Mouse (Mus musculus): ENCODE results near the gene Hdhd3. TPM values are rescaled to one million over a fixed set of nuclear protein-coding genes. Genes with fewer than 3 reads are reported as not detected.

Gene Hdhd3
- polyA plus RNA-seq, 1 experiment, result 7.0 TPM

DNA sequence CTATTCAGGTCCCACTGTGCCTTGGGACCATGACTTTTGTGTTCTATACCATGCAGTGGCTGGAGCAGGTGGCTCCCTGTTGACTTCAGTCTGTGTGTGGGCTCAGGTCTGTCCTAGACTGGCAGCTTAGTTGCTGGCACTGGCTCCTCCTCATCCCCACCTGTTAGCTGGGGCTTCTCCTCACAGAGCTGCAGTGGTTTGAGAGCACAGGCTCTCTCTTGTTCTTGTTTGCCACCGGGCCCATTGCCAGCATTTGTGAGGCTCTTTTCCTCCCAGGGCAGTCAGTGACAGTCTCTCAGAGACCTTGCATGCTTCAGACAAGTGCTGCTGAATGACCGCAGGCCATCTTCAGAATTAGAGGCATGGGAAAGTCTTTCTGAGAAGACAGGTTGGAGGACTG lies 10.6 kb downstream of the Hdhd3 start:
- 85% methylated on average over 2 of the region's 2 CpGs for WGBS

DNA sequence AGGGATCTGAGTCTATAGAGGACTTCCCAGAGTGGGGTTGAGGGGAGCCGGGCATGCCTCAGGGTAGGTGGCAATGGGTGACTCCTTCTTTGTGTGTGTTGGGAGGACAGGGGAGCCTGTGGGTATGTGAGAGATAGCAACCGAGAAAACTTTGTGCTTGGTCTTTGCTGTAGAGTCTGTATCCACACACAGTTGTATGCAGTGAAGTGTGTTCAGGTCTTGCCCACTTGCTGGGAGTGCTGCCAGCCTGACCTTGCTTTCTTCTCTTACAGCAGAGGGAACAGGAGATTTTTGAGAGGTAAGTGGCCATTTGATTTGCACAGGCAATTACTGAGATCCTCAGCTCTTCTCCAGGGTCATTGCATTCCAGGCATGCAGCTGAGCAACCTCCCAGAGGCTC lies 15.4 kb downstream of the Hdhd3 start:
- 94% methylated on average over 2 of the region's 2 CpGs for WGBS
- TF ChIP-seq CTCF (IDR thresholded peaks at IDR 0.05; ENCODE audit: borderline replicate concordance, control insufficient read depth, extremely low read depth, insufficient read depth, low read length, poor library complexity) (no peak), POLR2A (IDR thresholded peaks at IDR 0.05; ENCODE audit: control insufficient read depth, extremely low read depth, insufficient read depth, low read length, poor library complexity) (no peak)
- no peaks in the 10 kb centered on the region for H3K27me3 ChIP-seq (ENCODE audit: control insufficient read depth, insufficient read depth, low read length)
- no peaks in the 10 kb centered on the region for H3K36me3 ChIP-seq (ENCODE audit: control insufficient read depth, insufficient read depth, low read length)
- no peak for DNase-seq
- H3K27ac ChIP-seq (ENCODE audit: control insufficient read depth, insufficient read depth, low read length), result no peak overlapping the region
- H3K4me1 ChIP-seq (replicated peaks; ENCODE audit: control insufficient read depth, insufficient read depth, low read length), result peaks cover 11% of the 10 kb centered on the region
- no peak overlapping the region for H3K4me3 ChIP-seq (ENCODE audit: control insufficient read depth, insufficient read depth, low read length)

More for the DNA sequence above, 10.6 kb downstream of the Hdhd3 start:
- DNase-seq, result no peak
- H3K27ac ChIP-seq (ENCODE audit: control insufficient read depth, insufficient read depth, low read length), result no peak overlapping the region
- no peaks in the 10 kb centered on the region for H3K4me1 ChIP-seq (replicated peaks; ENCODE audit: control insufficient read depth, insufficient read depth, low read length)
- H3K36me3 ChIP-seq (ENCODE audit: control insufficient read depth, insufficient read depth, low read length), result no peaks in the 10 kb centered on the region
- H3K27me3 ChIP-seq (ENCODE audit: control insufficient read depth, insufficient read depth, low read length), result no peaks in the 10 kb centered on the region
- no peak overlapping the region for H3K4me3 ChIP-seq (ENCODE audit: control insufficient read depth, insufficient read depth, low read length)
- no peak for TF ChIP-seq POLR2A (IDR thresholded peaks at IDR 0.05; ENCODE audit: control insufficient read depth, extremely low read depth, insufficient read depth, low read length, poor library complexity)
- no peak for TF ChIP-seq CTCF (IDR thresholded peaks at IDR 0.05; ENCODE audit: borderline replicate concordance, control insufficient read depth, extremely low read depth, insufficient read depth, low read length, poor library complexity)

DNA sequence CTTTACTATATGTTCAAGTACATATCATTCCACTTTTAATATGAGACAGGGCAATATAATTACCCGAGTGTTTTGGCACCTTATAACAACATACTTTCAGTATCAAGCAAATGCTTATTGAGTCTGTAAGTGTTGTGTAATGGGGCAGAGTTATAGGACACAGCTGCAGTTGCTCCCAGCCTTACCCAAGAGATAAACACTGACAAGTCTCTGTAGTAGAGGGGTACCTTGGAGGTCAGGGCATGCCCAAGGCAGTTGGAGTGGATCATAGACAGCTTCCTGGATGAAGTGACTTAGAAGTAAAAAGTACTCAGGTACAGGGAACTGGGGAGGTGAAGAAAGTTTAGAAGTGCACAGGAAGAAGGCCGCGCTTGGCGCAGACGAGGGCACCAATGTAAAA lies 16.1 kb downstream of the Hdhd3 start:
- Histone ChIP-seq H3K36me3 (ENCODE audit: control insufficient read depth, insufficient read depth, low read length) (no peaks in the 10 kb centered on the region), H3K4me3 (ENCODE audit: control insufficient read depth, insufficient read depth, low read length) (no peak overlapping the region), H3K27ac (ENCODE audit: control insufficient read depth, insufficient read depth, low read length) (no peak overlapping the region), H3K27me3 (ENCODE audit: control insufficient read depth, insufficient read depth, low read length) (no peaks in the 10 kb centered on the region), H3K4me1 (replicated peaks; ENCODE audit: control insufficient read depth, insufficient read depth, low read length) (peaks cover 11% of the 10 kb centered on the region)
- DNase-seq, result no peak
- TF ChIP-seq CTCF (IDR thresholded peaks at IDR 0.05; ENCODE audit: borderline replicate concordance, control insufficient read depth, extremely low read depth, insufficient read depth, low read length, poor library complexity) (no peak), POLR2A (IDR thresholded peaks at IDR 0.05; ENCODE audit: control insufficient read depth, extremely low read depth, insufficient read depth, low read length, poor library complexity) (no peak)
- WGBS, result 91% methylated on average over 5 of the region's 5 CpGs

DNA sequence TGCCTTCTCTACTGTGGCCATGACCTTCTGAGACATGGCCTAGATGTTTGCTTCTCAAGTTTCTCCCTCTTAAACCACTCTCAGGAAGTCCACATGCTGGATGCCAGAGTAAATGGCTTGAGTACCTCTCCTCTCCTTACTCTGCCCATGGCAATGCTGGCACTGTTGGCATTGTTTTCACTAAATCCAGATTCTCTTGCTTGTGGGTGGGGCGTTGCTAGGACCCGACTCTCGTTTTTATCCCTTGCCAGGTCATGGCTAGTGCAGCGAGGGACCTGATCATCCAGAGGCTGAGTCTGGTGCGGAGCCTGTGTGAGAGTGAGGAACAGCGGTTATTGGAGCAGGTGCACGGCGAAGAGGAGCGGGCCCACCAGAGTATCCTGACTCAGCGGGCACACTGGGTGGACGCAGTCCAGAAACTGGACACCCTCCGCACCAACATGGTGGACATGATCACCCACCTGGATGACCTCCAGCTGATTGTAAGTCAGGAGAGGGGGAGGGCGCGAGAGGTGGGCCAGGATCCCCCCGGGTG lies 17.0 kb downstream of the Hdhd3 start:
- Histone ChIP-seq H3K4me1 (replicated peaks; ENCODE audit: control insufficient read depth, insufficient read depth, low read length) (peaks cover 11% of the 10 kb centered on the region), H3K27ac (ENCODE audit: control insufficient read depth, insufficient read depth, low read length) (no peak overlapping the region), H3K4me3 (ENCODE audit: control insufficient read depth, insufficient read depth, low read length) (no peak overlapping the region), H3K27me3 (ENCODE audit: control insufficient read depth, insufficient read depth, low read length) (no peaks in the 10 kb centered on the region), H3K36me3 (ENCODE audit: control insufficient read depth, insufficient read depth, low read length) (no peaks in the 10 kb centered on the region)
- TF ChIP-seq CTCF (IDR thresholded peaks at IDR 0.05; ENCODE audit: borderline replicate concordance, control insufficient read depth, extremely low read depth, insufficient read depth, low read length, poor library complexity) (no peak), POLR2A (IDR thresholded peaks at IDR 0.05; ENCODE audit: control insufficient read depth, extremely low read depth, insufficient read depth, low read length, poor library complexity) (no peak)
- 95% methylated on average over 15 of the region's 15 CpGs for WGBS
- no peak for DNase-seq

DNA sequence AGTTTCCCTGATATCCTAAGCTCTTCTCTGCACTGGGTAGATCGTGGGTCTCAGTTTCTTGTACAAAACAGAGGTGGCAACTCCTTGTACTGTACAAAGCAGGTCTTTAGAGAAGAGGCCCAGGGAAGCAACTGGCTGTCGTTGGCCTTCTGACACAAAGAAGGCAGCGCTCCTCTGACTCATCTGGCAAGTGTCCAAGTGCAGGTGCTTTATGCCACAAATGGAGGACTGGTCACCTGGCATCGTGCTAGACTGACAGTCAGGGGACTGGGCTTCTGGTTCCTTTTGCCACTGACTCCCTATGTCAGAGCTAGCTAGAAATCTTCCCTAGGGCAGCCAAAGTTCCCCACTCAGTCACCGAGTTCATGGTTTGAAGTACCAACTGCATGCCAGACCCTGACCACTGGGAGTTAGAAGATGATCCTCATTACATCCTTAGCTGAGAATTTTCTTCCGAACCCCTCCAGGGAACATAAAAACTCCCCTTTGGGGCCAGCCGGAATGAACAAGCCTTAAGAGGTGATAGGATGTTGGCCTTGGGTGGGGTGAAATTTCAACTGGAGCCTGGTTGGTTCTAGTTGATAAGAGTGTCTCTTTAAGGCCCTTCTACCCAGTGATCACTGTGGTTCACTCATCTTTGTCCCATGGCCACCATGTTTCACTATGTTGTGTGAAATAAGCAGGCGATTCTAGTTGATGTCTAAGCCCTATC lies 17.7 kb downstream of the Hdhd3 start:
- Histone ChIP-seq H3K27ac (ENCODE audit: control insufficient read depth, insufficient read depth, low read length) (peak overlapping the region; percentile 20; the same call in 1 of the 2 replicates), H3K27me3 (ENCODE audit: control insufficient read depth, insufficient read depth, low read length) (no peaks in the 10 kb centered on the region), H3K4me3 (ENCODE audit: control insufficient read depth, insufficient read depth, low read length) (no peak overlapping the region), H3K36me3 (ENCODE audit: control insufficient read depth, insufficient read depth, low read length) (no peaks in the 10 kb centered on the region), H3K4me1 (replicated peaks; ENCODE audit: control insufficient read depth, insufficient read depth, low read length) (peaks cover 11% of the 10 kb centered on the region)
- TF ChIP-seq CTCF (IDR thresholded peaks at IDR 0.05; ENCODE audit: borderline replicate concordance, control insufficient read depth, extremely low read depth, insufficient read depth, low read length, poor library complexity), result no peak
- no peak for TF ChIP-seq POLR2A (IDR thresholded peaks at IDR 0.05; ENCODE audit: control insufficient read depth, extremely low read depth, insufficient read depth, low read length, poor library complexity)
- DNase-seq, result no peak
- WGBS, result 67% methylated on average over 8 of the region's 8 CpGs

DNA sequence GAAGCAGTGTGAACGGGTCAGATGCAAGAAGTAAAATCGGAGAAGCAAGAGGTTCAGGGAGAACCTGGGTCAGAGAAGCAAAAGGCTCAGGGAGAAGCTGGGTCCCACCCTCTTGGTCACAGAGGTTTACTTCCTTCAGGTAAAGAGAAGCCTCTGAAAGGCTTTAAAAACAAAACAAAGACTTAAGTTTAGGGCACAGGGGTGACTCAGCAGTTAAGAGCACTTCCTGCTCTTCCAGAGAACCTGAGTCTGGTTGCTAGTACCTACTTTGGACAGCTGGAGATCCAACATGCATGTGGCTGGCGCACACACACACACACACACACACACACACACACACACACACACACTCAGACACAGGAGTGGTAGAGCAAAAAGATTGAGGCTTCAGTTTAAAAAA lies 18.3 kb downstream of the Hdhd3 start:
- no peak overlapping the region for H3K4me3 ChIP-seq (ENCODE audit: control insufficient read depth, insufficient read depth, low read length)
- WGBS, result 40% methylated on average over 3 of the region's 3 CpGs
- H3K36me3 ChIP-seq (ENCODE audit: control insufficient read depth, insufficient read depth, low read length), result no peaks in the 10 kb centered on the region
- no peaks in the 10 kb centered on the region for H3K27me3 ChIP-seq (ENCODE audit: control insufficient read depth, insufficient read depth, low read length)
- TF ChIP-seq CTCF (IDR thresholded peaks at IDR 0.05; ENCODE audit: borderline replicate concordance, control insufficient read depth, extremely low read depth, insufficient read depth, low read length, poor library complexity) (no peak), POLR2A (IDR thresholded peaks at IDR 0.05; ENCODE audit: control insufficient read depth, extremely low read depth, insufficient read depth, low read length, poor library complexity) (no peak)
- peak overlapping the region; percentile 42; the same call in 1 of the 2 replicates for H3K27ac ChIP-seq (ENCODE audit: control insufficient read depth, insufficient read depth, low read length)
- H3K4me1 ChIP-seq (replicated peaks; ENCODE audit: control insufficient read depth, insufficient read depth, low read length), result peaks cover 13% of the 10 kb centered on the region
- no peak for DNase-seq
